Mouse (Mus musculus): ENCODE measurements at regions not wholly inside any gene's neighbourhood (a gene's known extent, or its start where the extent isn't known, plus 50 kb on each side); places are given as distances from the start of the nearest gene placed in this dataset.

DNA sequence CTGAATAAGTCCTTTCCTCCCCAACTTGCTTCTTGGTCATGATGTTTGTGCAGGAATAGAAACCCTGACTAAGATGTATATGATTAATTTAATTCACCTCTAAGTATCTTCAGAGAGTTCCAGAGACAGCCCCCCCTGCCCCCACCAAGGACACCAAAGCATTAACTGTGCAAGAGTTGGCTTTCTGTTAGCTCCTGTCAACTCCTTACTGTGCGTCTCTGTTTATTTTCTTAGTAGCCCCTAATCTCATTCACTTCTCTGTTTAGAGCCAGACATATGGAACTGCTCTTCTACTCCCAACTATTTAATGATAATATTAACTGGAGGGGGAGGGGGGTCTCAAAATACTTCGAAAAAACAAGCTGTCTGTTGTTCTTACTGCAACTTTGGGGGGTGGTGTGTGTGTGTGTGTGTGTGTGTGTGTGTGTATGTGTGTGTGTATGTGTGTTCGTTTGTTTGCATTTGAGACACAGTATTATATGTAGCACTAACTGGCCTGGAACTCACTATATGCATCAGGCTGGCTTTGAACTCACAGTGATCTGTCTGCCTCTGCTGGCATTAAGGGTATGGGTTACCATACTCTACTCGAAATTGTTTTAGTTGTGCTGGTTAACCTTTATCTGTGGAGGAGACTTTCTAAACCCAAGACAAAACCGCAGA is 89.8 kb downstream of the Elovl4 start:
- TF ChIP-seq CTCF (IDR thresholded peaks at IDR 0.05; ENCODE audit: low read depth), result no peak
- TF ChIP-seq EP300 (IDR thresholded peaks at IDR 0.05; ENCODE audit: low read depth), result no peak
